Mouse (Mus musculus) 3134 (cell line): ENCODE measurements at regions not wholly inside any gene's neighbourhood (a gene's known extent, or its start where the extent isn't known, plus 50 kb on each side); places are given as distances from the start of the nearest gene placed in this dataset.
"Not testable (repeated sequence)": the region's sequence is repeated elsewhere in the genome, so short reads cannot be mapped to it uniquely, and the experiment has no call there.

Experiments
- DNase-seq: peaks from one replicate; pipeline ENCODE4 v3.0.0-alpha.2; 2011; ENCODE audit warnings: low spot score; ENCODE audit not compliant: insufficient read length; ENCODE audit errors: extremely low read depth

DNA sequence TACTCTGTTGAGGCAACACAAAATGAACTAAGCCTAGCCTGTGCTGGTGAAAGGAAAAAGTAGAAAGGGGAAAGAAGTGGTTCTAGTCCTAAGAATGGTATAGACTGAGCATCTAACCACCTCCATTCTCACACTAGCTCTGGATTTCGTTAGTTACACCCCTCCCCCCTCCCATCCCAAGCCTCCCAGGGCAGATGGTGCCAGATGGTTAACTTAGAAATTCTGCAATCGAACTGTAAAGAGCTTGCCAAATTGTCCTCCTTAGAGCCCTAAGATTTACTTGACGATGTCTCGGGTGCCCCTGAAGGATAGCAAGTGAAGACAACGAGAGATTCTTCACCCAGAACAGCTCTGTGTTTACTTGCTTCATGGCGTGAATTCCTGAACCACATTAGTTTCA, 453.7 kb upstream of the Clint1 start:
- DNase-seq, result no peak

DNA sequence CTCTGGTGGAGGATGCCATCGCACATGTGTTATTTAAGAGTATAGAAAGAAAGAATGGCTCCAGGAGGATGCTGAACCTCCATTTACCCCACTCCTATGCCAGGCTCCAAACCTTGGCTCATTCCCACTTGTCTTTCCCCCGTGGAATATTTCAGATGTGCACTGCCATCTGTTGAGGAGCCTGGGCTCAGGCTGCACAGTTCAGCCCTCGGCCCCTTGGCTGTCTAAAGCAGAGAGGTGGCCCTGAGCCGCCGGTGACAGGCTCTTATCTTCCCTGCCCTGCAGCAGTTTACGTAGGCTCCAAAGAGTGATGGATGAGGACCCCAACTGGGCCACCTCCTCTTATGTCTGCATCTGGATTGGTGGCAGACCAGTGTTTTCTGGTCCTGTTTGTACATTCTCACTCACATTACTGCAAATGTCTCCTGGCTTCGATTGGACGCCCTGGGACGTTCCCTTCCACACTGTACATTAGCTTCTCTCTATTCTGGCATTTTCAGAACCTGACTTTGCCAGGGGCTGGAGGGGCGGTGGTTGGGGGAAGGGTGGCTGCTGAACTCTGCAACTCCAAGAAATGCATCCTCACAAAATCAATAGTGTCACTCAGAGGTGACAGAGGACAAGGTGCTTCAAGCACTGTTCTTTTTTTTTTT, 447.3 kb upstream of the Clint1 start:
- DNase-seq, result no peak

DNA sequence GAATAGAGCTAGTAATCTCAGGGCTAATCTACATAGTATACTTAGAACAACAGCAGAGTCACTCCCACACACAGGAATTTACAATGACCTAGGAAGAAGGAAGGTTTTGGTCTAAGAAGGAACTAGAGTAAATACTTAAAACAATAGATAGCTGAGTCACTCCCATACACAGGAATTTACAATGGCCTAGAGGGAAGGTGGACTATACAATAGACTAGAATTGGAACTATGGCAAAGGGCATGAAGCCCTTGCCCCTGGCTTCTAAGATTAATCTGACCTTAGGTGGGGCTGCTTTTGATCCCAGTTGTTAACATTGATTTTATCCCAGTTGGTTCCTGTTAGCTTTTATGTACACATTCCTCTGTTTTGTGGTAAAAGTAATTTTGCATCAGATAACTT, 427.8 kb upstream of the Clint1 start:
- DNase-seq, result not testable (repeated sequence)

DNA sequence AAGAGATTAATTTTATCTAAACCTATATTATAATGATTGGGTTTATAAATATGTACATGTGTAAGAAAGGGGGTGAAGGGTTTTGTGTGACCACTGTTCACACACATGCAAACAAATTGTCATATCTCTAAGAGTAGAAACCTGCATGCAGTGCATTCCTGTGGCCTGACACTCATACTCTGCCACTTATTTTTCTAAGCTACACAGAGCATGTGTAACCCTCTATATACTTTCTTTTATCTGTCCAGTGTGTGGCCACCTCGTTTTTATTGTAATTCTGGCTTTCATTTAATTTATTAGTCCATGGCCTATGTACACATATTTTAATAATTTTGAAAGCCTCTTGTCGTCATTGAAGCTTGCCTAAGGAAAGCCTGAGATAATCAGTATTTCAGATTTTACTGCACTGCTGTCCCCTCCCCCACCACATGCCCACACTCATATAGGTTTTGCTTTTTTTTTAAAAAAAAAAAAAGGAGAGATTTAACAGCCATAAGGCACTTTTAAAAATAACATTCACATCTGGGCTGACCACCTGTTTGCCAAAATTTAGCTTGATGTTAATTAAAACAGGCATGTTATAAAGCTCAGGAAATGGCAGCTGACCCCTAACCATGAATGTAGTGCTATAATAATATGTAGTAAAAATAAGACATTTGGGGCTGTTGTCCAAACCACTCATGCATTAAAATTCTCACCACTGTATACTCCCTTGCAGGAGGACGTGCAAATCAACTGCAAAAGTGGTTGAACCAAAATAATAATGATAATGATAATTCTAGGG, 410.7 kb upstream of the Clint1 start:
- no peak for DNase-seq

DNA sequence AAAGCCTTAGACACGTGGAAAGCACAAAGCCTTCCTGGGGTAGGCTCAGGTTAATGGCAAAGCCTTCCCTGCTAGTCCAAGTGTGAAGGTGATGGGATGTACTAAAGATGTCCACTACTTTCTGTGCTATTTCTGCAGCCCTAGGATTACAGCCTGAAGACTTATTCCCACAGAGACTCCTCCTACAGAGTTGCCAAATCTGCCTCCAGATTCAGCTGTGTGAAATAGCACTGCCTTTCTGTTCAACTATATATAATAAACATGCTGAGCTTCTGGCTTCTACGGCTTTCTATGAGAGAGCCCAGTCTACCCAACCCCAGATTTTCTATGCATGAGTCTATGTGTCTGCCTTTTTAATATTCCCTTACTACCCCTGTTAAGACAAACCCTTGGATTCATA, 405.3 kb upstream of the Clint1 start:
- no peak for DNase-seq

DNA sequence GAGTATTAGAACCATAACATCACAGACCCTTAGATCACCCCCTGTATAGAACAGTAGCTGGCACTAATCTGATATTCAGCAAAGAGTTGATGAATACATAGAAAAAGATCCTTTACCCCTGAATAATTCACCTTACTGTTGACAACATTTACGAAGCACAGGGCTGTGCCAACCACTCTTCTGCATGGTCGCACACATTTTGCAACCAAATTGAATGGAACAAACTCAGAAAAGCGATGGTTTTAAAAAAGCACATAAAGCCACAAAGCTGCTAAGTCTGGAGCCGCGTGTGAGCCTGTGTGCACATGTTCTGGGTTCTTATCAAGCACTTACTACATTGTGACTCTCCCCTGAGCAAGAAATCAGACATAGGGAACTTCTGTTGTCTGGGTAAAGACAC, 397.6 kb upstream of the Clint1 start:
- no peak for DNase-seq

DNA sequence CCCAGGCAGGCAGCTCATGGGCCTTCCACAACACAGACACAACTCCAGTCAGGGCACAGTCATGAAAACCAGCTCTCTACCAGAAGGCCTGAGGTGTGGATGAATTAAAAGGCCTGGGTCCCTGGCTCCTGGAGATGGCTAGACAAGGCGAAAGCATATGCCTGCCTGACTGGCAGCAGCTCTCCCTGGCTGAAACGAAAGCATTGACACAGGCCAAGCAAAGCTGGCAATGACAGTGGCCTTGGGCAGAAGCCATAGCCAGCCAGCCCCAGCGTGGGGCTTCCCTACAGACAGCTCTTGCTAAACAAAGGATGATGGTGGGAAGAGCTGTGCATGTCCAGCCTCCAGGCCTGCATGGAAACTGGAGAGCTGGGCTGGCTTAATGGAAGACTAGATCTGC, 396.9 kb upstream of the Clint1 start:
- DNase-seq, result no peak

DNA sequence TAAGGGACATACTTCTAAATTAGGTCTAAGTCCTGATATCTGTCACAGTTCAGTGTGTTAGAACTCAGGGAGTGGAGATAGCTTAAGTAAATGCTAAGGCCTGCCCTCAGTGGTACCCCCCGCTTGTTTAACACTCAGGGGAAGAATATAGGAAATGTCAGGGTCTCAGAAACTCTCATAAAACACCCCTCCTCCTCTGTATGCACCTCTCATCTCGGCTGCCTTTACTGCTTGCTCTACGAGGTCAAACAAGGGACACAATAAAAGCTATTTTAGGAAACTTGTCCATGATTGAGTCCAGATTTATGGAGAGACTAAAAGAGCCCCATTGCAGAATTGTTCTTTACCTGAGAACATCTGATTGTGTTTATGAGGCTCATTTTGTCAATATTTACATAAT, 395.1 kb upstream of the Clint1 start:
- DNase-seq, result no peak

DNA sequence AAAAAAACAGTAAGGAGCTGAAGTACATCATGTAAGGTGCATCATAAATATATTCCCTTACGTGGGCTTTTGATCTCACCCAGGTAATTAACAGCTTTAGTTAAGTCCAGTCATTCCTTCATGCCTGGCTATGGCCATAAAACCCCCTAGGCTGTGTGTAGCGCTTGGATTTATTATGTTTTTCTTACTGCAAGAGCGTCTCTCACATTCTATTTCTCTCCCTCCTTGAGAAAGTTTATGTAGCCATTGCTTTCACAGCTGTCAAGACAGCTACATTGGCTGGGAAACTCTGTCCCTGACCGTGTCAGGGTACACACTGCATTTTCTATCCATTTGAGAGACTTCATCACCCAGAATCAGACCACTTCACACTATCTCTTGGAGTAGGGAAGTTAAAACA, 394.3 kb upstream of the Clint1 start:
- no peak for DNase-seq

DNA sequence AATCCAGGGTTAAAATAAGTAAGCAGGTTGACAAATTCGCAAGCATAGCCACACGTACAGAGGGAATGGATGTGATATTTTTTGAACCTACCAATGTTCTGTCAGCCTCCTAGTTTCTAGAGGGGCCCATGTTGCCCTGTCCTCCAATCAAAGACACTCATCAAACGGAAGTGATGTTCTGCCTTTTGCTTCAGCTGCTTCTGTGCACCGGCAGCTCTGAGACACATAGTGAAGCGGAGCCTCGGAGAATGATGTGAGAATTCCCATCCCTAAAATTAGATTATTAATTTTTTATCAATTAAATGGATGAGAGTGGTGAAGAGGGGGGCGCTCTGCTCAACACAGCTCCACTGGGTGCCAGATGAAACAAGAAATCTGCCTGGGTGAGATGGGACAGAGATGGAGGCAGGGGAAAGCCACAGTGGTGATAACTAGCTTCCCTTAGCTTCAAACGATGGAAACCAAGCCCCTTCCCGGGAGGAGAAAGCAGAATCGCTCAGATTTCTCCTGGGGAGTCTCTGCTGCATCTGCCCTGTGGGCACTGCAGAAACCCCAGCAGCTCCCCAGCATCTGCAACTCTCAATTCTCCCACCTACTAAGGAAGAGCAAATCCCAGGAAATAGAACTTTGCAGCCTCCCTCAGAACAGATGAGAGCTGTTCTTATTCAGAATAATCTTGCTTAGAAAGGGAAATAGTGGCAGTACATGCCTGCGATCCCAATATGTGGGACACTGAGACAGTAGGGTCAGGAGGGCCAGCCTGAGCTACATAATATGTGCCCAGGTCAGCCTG, 391.7 kb upstream of the Clint1 start:
- DNase-seq, result no peak

DNA sequence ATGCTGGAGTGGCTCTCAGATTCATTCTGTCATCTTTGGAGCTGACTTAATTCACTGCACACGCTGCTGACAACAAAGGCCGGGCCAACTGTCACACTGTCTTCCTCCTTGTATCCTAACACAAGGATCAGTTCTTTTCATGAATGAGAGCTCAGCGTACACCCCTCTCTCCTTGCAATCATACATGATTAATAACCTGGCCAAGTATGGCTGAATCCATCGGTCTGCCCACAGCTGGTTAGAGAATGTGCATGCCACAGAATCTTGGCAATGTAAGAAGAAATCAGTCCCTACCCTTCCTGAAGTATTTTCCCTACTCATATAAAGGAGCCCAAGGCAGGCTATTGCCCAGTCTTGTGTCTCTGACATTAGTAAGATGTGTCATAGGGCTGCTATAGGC, 387.4 kb upstream of the Clint1 start:
- no peak for DNase-seq

DNA sequence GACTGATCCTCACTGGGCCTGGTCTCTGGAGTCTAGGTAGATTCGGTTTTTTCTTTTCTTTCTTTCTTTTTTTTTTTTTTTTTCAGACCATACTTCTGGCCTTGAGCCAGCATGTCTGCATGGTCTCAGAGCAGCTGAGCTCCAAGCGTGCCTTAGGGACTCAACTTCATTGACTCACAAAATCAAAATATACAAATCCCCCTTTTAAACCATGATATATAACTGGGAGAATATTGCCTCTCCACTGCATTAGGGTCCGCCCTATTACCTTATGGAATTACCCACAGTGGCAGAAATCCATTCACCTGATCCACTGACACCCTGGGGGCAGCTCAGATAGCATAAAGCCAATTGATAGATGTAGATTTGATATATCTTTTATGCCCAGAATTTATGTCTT, 385.5 kb upstream of the Clint1 start:
- DNase-seq, result no peak

DNA sequence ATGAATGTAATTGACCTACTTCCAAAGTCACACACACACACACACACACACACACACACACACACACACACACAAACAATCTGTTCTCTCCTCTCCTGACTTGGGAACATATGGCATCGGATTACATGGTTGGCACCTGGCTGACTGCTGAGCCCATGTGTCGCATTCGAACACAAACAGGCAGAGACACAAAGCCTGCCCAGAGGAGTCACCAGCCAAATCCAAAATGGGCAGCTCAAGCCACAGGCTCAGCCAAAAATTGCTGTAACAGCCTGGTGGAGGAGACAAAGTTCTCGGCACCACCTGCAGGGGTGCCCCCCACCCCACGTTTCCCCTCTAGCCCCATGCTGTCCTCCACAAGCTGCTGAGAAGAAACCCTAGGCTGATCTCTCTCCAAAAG, 379.7 kb upstream of the Clint1 start:
- no peak for DNase-seq

DNA sequence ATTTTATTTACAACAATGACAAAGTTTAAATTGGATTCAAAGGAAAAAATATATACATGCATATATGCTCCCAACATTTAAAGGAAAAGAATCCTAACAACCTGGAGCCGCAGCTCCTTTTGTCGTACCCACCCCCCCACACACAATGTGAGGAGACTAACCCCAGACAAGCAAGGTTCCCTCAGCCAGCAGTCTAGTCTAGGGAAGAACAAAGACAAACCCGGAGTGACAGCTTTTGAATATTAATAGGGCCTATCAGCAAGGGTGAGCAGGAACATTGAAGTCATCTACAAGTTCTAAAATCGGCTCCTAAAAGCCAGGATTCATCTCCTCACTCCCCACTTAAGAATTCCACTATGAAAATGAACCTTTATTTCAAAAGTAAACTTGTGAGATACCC, 374.9 kb upstream of the Clint1 start:
- DNase-seq, result no peak

DNA sequence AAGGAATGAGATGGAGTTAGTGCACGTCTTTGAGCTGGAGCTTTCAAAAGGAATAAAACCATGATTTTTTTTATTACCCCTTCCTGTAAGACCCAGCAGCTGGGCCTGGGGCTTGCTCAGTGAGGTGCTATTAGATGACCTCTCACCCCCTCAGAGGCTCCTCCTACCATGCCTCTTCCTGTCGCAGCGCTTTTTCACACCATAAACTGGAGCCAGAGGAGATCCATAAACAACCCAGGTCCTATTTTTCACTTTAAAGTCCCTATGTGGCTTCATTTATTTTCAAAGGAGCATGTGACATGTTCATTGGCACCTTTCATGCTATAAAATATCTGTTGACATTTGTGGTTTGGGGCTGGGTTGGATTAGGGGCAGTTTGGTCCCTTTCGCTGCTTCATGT, 365.9 kb upstream of the Clint1 start:
- DNase-seq, result no peak

DNA sequence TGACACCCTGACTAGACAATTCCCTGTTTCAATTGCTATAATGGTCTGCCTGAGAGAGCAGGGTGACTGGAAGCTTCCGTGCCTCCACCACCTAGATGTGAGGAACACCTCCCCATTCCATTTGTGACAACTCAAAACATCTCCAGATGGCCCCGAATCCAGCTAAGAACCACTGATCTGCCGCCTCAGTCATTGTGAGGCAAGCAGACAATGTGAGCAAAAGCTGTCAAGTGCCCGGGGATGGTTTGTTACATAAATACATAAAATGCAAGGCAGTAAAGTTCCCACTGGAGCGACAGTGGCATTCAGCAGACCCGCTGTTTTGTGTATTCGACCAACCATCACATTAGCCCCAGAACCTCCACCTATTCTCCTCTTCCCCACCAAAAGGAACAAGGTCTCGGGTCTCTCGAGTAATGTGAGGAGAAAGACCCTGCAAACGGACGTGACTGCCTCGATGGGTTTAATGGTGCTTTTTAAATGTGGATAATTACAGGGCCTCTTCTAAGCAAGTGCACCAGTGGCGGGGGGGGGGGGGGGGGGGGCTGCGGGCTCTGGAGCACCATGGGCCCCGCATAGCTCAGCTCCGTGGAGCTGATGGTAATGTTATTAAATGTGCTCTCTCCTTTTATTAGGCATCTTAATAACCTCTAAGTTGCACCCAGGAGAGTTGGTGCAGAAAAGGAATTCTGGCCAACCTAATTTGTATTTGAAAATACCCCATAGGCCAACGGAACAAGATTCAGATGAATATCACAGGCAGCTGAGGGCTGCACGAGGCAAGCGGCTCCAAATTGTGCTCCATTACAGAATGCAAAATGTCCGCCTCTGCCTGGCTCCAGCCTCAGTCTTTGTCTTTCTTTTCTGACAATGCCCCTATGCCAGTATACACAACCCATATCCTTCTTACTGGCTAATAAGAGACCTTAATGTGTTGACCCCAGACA, 360.6 kb upstream of the Clint1 start:
- DNase-seq, result no peak

DNA sequence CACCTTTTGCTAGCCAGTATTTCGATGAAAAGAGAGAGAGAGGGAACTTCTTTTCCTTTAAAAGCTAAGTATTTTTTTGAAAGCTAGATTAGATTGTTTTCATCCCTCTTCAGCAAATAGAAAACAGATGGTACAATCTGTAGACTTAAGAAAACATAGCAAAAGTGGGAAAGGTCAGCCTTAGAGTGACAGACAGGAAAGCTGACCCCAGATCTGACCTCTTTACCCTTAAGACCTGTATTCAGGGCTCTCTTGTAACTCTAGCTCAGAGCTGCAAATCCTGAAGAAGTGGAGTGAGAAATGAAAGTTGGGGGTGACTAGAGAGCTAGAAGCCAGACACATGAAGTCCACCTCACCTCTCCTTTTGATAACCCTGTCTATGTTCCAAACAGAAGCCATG, 356.6 kb upstream of the Clint1 start:
- no peak for DNase-seq

DNA sequence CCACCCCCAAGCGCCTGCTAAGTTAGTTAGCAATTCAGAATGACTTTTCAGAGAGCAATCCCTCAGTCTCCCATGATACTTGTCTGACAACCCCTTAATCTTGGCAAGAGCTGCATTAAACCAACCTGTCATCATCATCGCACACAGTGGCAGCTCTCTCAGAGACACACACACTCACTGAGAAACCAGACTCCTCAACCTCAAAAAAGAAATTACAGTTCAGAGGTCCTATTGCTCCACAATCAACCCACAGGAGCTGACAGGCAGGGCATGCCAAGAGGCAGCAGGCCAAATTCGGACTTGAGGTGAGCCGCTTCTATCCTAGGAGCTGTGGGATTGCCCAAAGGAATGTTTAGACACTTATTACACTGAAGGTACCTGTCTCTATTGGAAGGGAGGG, 343.3 kb upstream of the Clint1 start:
- DNase-seq, result no peak

DNA sequence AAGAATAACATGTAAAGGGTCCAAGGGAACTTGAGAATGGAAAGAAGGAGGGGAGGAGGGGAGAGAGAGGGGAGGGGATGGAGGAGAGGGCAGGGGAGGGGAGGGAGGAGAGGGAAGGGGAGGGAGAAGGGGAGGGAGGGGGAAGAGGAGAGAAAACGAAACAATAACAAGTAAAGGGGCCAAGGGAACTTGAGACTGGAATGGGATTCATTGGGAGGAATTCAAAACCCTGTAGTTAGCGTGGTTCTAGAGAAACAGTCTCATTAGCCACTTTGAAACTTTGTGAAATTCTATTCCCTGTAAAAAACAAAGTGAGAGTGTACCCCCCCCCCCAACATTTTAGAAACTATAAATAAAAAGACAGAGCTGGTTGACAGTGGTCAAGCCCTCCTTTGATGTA, 342.6 kb upstream of the Clint1 start:
- DNase-seq, result no peak

DNA sequence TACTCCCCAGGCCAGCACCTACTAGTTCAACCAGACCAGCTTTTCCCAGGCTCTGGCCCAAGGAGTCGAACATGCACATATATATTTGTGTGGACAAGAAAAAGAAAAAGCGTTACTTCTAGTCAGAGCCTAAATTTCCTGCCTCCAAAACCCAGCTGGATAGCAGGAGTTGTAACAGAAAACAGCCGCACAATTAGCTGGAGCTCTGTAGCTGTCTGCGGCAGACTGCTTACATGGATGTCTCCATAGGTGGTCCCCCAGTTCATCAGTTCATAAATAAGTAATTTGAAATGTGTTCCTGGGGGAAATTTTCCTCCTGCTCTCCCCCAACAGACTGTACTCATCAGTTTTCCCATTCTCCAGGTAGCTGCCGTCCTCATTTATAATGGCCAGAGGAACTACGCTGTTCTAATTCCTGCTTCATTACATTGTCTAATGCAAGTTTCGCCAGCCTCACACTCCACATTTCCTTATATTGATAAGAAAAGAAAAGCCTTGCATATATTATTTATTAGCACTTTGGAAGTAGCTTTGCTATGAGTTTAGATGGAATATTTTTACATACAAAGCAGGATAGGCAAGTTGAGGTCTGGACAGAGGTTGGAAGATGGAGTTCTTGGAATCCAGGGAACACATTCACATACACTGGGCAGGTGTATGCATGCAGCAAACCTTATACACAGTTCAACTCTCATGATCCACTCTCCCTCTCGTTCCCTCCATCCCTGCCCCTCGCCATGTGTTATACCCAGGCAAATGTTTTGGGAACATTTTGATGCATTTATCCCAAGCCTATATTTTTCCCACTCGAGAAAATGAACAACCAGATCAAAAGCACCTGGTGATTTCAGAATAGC, 337.2 kb upstream of the Clint1 start:
- DNase-seq, result no peak
